Mouse (Mus musculus): ENCODE data around the gene Gga1. TPM values are rescaled to one million over a fixed set of nuclear protein-coding genes. Genes with fewer than 3 reads are reported as not detected.

Gga1 gene
- polyA plus RNA-seq, 1 experiment from 2014 or later: 25.7 TPM

DNA sequence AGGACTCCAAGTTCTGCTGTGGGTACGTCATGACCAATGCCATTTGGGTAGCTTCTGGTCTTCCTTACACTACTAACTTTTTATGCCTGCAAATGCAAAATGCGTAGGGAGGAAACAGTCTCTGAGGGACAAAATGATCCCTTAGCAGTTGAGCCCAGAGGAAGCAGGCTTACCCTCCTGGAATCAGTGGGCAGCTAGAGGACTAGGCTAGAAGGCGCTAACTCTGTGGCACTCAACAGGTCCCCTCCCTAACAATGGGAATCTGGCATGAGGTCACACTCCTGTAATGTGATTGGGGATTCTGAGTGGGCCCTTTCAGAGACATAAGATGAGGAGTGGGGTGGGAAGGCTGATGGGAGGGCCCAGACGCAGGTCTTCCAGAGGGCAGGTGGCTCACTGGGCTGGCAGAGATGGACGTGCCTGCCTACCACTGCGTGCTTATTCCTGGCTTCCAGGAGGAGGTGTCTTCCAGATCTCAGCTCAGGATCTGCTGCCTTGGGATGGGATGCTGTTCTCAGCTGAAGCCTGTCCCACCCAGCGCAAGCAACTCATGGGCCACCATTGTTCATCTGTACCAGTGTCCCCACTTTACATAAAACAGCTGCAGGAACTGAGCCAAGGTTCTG lies 53.9 kb downstream of the Gga1 start:
- DNase-seq (ENCODE audit: low spot score, missing footprints): no peak
- WGBS: 86% methylated on average over 7 of the region's 7 CpGs
- H3K4me2 ChIP-seq: no peak overlapping the region

GRCm38 (mm10) chr15:78931577-78931976 lies 54.6 kb downstream of the Gga1 start:
- 33% methylated on average over 3 of the region's 3 CpGs for WGBS
- DNase-seq (ENCODE audit: low spot score, missing footprints): no peak
- Histone ChIP-seq H3K9ac (ENCODE audit: low read length) (no peak overlapping the region), H3K9me3 (ENCODE audit: control insufficient read depth, low read length) (no peaks in the 10 kb centered on the region), H3K36me3 (ENCODE audit: control insufficient read depth, insufficient read depth, low read length) (no peaks in the 10 kb centered on the region), H3K4me2 (no peak overlapping the region), H3K4me1 (ENCODE audit: control insufficient read depth, insufficient read depth, low read length) (peaks cover 23% of the 10 kb centered on the region), H3K4me3 (ENCODE audit: low read depth, low read length) (no peak overlapping the region), H3K27ac (ENCODE audit: low read depth, low read length) (no peak overlapping the region), H3K27me3 (ENCODE audit: control insufficient read depth, insufficient read depth, low read length) (no peaks in the 10 kb centered on the region)
- no peak for ATAC-seq (ENCODE audit: low FRiP score)

More for the DNA sequence above, 53.9 kb downstream of the Gga1 start:
- Histone ChIP-seq H3K9ac (ENCODE audit: low read length) (no peak overlapping the region), H3K27ac (ENCODE audit: low read depth, low read length) (no peak overlapping the region), H3K36me3 (ENCODE audit: control insufficient read depth, insufficient read depth, low read length) (no peaks in the 10 kb centered on the region), H3K4me3 (ENCODE audit: low read depth, low read length) (no peak overlapping the region), H3K4me1 (ENCODE audit: control insufficient read depth, insufficient read depth, low read length) (peaks cover 25% of the 10 kb centered on the region), H3K9me3 (ENCODE audit: control insufficient read depth, low read length) (no peaks in the 10 kb centered on the region), H3K27me3 (ENCODE audit: control insufficient read depth, insufficient read depth, low read length) (no peaks in the 10 kb centered on the region)
- no peak for ATAC-seq (ENCODE audit: low FRiP score)

DNA sequence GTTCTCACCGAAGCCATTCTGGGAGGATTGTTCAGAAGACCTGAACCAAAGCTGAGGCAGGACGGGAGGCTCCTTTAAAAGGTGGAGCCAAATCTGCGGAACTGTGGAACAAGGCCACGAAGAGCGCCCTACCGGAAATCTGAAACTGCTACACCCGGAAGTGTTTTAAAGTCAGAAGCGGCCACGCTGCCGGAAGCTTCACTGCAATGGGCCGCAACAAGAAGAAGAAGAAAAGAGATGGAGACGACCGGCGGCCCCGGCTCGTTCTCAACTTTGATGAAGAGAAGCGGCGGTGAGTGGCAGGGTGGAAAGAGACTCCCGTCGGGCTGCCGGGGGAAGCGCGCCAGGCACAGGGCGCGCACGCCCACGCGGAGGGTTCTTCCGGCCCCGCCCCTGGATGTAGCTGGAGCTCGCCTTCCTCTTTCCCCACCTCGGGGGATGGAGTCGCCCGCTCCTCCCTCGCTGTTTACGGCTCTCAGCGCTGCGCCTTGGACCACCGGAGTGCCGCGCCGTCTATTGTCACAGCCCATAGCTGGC lies 57.9 kb downstream of the Gga1 start, which contains the start of gene Nol12:
Gene Nol12 (plus strand): TSS at position 150 of the 537 bp plus-strand sequence.
- H3K9ac ChIP-seq (ENCODE audit: low read length): peak within 1 kb of the TSS; percentile 81
- peak within 1 kb of the TSS; percentile 64; the same call in 1 of the 2 replicates for H3K27ac ChIP-seq (ENCODE audit: low read depth, low read length)
- DNase-seq (ENCODE audit: low spot score, missing footprints): peak; percentile 99
- H3K9me3 ChIP-seq (ENCODE audit: control insufficient read depth, low read length): no peaks in the 10 kb centered on the region
- peaks cover 10% of the 10 kb centered on the region; the same call in 1 of the 2 replicates for H3K36me3 ChIP-seq (ENCODE audit: control insufficient read depth, insufficient read depth, low read length)
- no peaks in the 10 kb centered on the region for H3K27me3 ChIP-seq (ENCODE audit: control insufficient read depth, insufficient read depth, low read length)
- WGBS: under 1% methylated on average over 42 of the region's 42 CpGs
- H3K4me3 ChIP-seq (ENCODE audit: low read depth, low read length): peak within 1 kb of the TSS; percentile 82
- H3K4me2 ChIP-seq: peak within 1 kb of the TSS; percentile 89
- peak; percentile 90 for ATAC-seq (ENCODE audit: low FRiP score)
- peaks cover 8% of the 10 kb centered on the region for H3K4me1 ChIP-seq (ENCODE audit: control insufficient read depth, insufficient read depth, low read length)

GRCm38 (mm10) chr15:78936403-78936802 lies 59.4 kb downstream of the Gga1 start:
- no peaks in the 10 kb centered on the region for H3K9me3 ChIP-seq (ENCODE audit: control insufficient read depth, low read length)
- WGBS: 88% methylated on average over 12 of the region's 12 CpGs
- no peak overlapping the region for H3K4me2 ChIP-seq
- no peak overlapping the region for H3K4me3 ChIP-seq (ENCODE audit: low read depth, low read length)
- no peaks in the 10 kb centered on the region for H3K27me3 ChIP-seq (ENCODE audit: control insufficient read depth, insufficient read depth, low read length)
- DNase-seq (ENCODE audit: low spot score, missing footprints): no peak
- ATAC-seq (ENCODE audit: low FRiP score): no peak
- H3K9ac ChIP-seq (ENCODE audit: low read length): no peak overlapping the region
- peaks cover 18% of the 10 kb centered on the region for H3K36me3 ChIP-seq (ENCODE audit: control insufficient read depth, insufficient read depth, low read length)
- no peak overlapping the region for H3K27ac ChIP-seq (ENCODE audit: low read depth, low read length)
- H3K4me1 ChIP-seq (ENCODE audit: control insufficient read depth, insufficient read depth, low read length): peaks cover 8% of the 10 kb centered on the region

DNA sequence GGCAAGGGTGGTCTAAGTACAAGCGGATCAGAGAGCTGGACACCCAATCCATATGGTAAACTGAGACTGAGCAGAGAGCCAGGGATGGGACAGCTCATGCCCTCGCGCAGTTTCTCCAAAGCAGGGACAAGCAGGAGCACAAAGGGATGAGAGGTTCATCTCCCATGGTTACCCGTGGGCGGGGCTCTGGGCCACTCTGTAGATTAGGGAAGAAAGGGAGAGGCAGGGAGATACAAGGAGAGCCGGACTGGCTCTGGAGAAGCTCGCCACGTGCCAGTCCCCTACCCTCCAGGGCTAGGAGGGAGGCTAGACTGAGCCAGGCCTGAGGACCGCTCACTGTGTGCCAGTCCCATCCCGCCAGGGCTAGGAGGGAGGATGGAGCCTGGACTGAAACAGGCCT lies 60.3 kb downstream of the Gga1 start:
- H3K27ac ChIP-seq (ENCODE audit: low read depth, low read length): no peak overlapping the region
- H3K4me1 ChIP-seq (ENCODE audit: control insufficient read depth, insufficient read depth, low read length): peaks cover 8% of the 10 kb centered on the region
- ATAC-seq (ENCODE audit: low FRiP score) (no peak), DNase-seq (ENCODE audit: low spot score, missing footprints) (no peak)
- 85% methylated on average over 10 of the region's 10 CpGs for WGBS
- H3K9ac ChIP-seq (ENCODE audit: low read length): no peak overlapping the region
- H3K27me3 ChIP-seq (ENCODE audit: control insufficient read depth, insufficient read depth, low read length): no peaks in the 10 kb centered on the region
- H3K9me3 ChIP-seq (ENCODE audit: control insufficient read depth, low read length): no peaks in the 10 kb centered on the region
- peaks cover 18% of the 10 kb centered on the region for H3K36me3 ChIP-seq (ENCODE audit: control insufficient read depth, insufficient read depth, low read length)
- no peak overlapping the region for H3K4me3 ChIP-seq (ENCODE audit: low read depth, low read length)
- H3K4me2 ChIP-seq: no peak overlapping the region

DNA sequence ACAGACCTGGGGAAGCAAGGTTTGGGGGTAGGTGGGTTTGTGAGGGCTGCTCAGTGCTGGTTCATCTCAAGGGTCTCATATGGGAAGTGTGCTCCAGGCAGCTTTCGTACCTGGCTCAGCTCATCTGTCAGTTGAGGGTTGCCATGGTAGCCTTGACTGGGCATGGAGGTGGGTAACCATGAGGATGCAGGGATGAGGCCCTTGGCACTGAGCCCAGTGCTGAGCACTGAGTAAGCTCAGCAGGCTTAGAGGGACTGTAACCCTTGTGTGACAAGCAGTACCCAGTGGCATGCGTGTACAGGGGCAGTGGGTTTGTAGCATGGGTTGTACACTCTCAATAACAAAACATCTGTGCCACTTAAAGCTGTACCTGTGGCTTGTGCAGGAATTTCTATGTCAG lies 61.0 kb downstream of the Gga1 start:
- Histone ChIP-seq H3K9me3 (ENCODE audit: control insufficient read depth, low read length) (no peaks in the 10 kb centered on the region), H3K9ac (ENCODE audit: low read length) (no peak overlapping the region), H3K27ac (ENCODE audit: low read depth, low read length) (no peak overlapping the region), H3K4me2 (no peak overlapping the region), H3K4me3 (ENCODE audit: low read depth, low read length) (no peak overlapping the region), H3K27me3 (ENCODE audit: control insufficient read depth, insufficient read depth, low read length) (no peaks in the 10 kb centered on the region), H3K4me1 (ENCODE audit: control insufficient read depth, insufficient read depth, low read length) (peaks cover 10% of the 10 kb centered on the region), H3K36me3 (ENCODE audit: control insufficient read depth, insufficient read depth, low read length) (peaks cover 18% of the 10 kb centered on the region)
- DNase-seq (ENCODE audit: low spot score, missing footprints) (no peak), ATAC-seq (ENCODE audit: low FRiP score) (no peak)
- 89% methylated on average over 2 of the region's 2 CpGs for WGBS

GRCm38 (mm10) chr15:78940325-78940724 lies 63.3 kb downstream of the Gga1 start:
- WGBS: 93% methylated on average over 13 of the region's 13 CpGs
- Histone ChIP-seq H3K4me2 (no peak overlapping the region), H3K9ac (ENCODE audit: low read length) (no peak overlapping the region), H3K4me1 (ENCODE audit: control insufficient read depth, insufficient read depth, low read length) (peaks cover 10% of the 10 kb centered on the region), H3K4me3 (ENCODE audit: low read depth, low read length) (no peak overlapping the region), H3K9me3 (ENCODE audit: control insufficient read depth, low read length) (no peaks in the 10 kb centered on the region; the same call in 1 of the 2 replicates), H3K27me3 (ENCODE audit: control insufficient read depth, insufficient read depth, low read length) (no peaks in the 10 kb centered on the region), H3K27ac (ENCODE audit: low read depth, low read length) (no peak overlapping the region), H3K36me3 (ENCODE audit: control insufficient read depth, insufficient read depth, low read length) (peaks cover 18% of the 10 kb centered on the region)
- ATAC-seq (ENCODE audit: low FRiP score) (no peak), DNase-seq (ENCODE audit: low spot score, missing footprints) (no peak)

- H3K9ac ChIP-seq (ENCODE audit: low read length): peak overlapping the region; percentile 59
- peaks cover 13% of the 10 kb centered on the region for H3K36me3 ChIP-seq (ENCODE audit: control insufficient read depth, insufficient read depth, low read length)
- DNase-seq (ENCODE audit: low spot score, missing footprints): peak; percentile 97
- ATAC-seq (ENCODE audit: low FRiP score): peak; percentile 61
- 6% methylated on average over 9 of the region's 9 CpGs for WGBS
- H3K27ac ChIP-seq (ENCODE audit: low read depth, low read length): no peak overlapping the region
- peaks cover 5% of the 10 kb centered on the region; the same call in 1 of the 2 replicates for H3K4me1 ChIP-seq (ENCODE audit: control insufficient read depth, insufficient read depth, low read length)
- H3K9me3 ChIP-seq (ENCODE audit: control insufficient read depth, low read length): no peaks in the 10 kb centered on the region; the same call in 1 of the 2 replicates
- peak overlapping the region; percentile 23 for H3K4me3 ChIP-seq (ENCODE audit: low read depth, low read length)
- peaks cover 4% of the 10 kb centered on the region for H3K27me3 ChIP-seq (ENCODE audit: control insufficient read depth, insufficient read depth, low read length)
- H3K4me2 ChIP-seq: peak overlapping the region; percentile 44
These were observed 65.7 kb downstream of the Gga1 start for GRCm38 (mm10) chr15:78942663-78943062.

All from midbrain, embryonic 11.5 days (tissue).